Mouse (Mus musculus) brain, embryonic 18.5 days (tissue): ENCODE data around the gene Dnah1.

Experiments
- DNase-seq: peaks from one replicate; pipeline ENCODE4 v3.0.0-alpha.2; 2012; ENCODE audit warnings: low read depth, low spot score

Dnah1 gene

GRCm38 (mm10) chr14:31323849-31324792, at the start of gene Dnah1:
Gene Dnah1, minus strand, starts transcription at chr14:31323896.
- DNase-seq, result no peak

- DNase-seq, result no peak
Observed at GRCm38 (mm10) chr14:31369377-31369776, 45.7 kb upstream of the Dnah1 start.

GRCm38 (mm10) chr14:31367951-31368350, 44.3 kb upstream of the Dnah1 start:
- no peak for DNase-seq

DNA sequence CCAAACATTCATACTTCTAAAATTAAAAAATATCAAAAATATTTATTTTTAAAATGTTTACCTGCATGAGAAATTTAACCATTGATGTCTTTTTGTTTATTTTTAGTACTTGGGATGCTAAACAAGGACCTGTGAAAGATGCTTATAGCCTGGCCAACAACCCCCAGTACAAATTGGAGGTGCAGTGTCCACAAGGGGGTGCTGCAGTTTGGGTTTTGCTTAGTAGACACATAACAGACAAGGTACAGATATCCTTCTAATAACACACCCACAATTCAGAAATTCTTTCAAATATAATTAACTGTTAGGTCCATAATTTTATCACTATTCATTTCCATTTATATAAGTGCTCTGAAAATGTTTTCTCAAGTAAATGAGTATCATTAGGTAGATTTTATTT, 41.7 kb upstream of the Dnah1 start:
- DNase-seq, result peak; percentile 14

- no peak for DNase-seq
Observed at GRCm38 (mm10) chr14:31364589-31364988, 40.9 kb upstream of the Dnah1 start.

- no peak for DNase-seq
Observed at GRCm38 (mm10) chr14:31362236-31362635, 38.5 kb upstream of the Dnah1 start.

GRCm38 (mm10) chr14:31345367-31345766, 21.7 kb upstream of the Dnah1 start:
- DNase-seq, result no peak

GRCm38 (mm10) chr14:31343241-31343640, 19.5 kb upstream of the Dnah1 start:
- no peak for DNase-seq

GRCm38 (mm10) chr14:31337947-31338346, 14.3 kb upstream of the Dnah1 start:
- no peak for DNase-seq

GRCm38 (mm10) chr14:31337406-31337805, 13.7 kb upstream of the Dnah1 start:
- DNase-seq, result no peak

GRCm38 (mm10) chr14:31336369-31337155, 12.9 kb upstream of the Dnah1 start, which contains the start of gene Capn7:
Gene Capn7, plus strand, starts transcription at chr14:31336638.
- peak; percentile 95 for DNase-seq

DNA sequence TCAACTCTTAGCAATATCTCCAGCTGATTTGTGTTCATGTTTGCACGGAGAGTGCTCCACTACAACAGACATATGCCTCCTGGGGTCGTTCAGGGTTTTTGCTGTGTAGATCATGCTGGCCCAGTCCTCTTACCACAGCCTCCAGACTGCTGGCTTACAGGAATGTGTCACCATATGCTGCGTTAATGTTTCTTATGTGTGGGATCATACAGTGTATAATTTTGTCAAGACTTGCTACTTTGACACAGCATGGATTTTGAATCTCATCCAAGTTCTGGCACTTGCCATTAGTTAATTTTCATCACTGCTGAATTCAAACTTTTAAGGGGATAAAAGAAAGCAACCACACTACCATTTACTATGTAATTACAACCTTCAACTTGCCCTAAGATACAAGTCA, 12.1 kb upstream of the Dnah1 start:
- no peak for DNase-seq

GRCm38 (mm10) chr14:31330957-31331356, 7.3 kb upstream of the Dnah1 start:
- no peak for DNase-seq

GRCm38 (mm10) chr14:31329741-31330140, 6.0 kb upstream of the Dnah1 start:
- DNase-seq, result no peak

- DNase-seq, result no peak
Observed at GRCm38 (mm10) chr14:31327681-31328080, 4.0 kb upstream of the Dnah1 start.

- DNase-seq, result no peak
Observed at GRCm38 (mm10) chr14:31327196-31327595, 3.5 kb upstream of the Dnah1 start.

DNA sequence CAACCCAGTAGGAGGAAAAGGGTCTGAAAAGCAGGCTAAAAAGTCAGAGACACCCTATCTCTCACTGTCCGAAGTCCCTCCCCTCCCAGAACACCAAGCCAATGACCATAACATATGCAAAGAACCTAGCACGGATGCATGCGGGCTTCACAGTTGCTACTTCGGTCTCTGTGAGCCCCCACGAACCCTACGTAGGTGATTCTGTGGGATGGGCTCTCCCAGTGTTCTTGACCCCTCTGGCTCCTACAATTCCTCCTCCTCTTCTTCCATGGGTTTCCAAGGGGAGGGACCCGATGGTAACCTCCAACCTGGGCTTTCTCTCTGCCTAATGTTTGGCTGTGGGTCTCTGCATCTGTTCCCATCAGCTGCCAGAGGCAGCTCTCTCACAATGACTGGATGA, 3.1 kb upstream of the Dnah1 start:
- no peak for DNase-seq

- DNase-seq, result no peak
Observed at GRCm38 (mm10) chr14:31325551-31325950, 1.9 kb upstream of the Dnah1 start.

- DNase-seq, result no peak
Observed at GRCm38 (mm10) chr14:31324851-31325250, 1.2 kb upstream of the Dnah1 start.

DNA sequence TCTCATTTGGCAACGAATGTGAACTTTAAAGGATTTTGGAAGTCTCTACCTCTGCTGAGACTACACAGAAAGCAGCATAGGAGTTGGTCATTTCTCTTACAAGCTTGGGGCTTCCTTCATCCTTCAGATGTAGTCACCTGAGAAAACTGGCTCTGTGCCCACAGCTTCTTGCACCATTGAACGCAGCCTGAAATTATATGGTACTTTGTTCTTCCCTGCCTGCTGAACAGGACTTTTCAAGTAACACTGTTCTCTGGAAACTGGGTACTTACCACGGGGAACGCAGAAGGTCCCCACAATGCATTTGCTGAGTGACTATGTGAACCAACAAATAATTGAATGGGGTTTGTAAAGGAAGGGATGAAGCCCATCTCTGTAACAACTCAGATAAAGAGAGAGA, 507 bp downstream of the Dnah1 start:
- DNase-seq, result no peak

GRCm38 (mm10) chr14:31322191-31322590, 1.5 kb downstream of the Dnah1 start:
- no peak for DNase-seq

DNA sequence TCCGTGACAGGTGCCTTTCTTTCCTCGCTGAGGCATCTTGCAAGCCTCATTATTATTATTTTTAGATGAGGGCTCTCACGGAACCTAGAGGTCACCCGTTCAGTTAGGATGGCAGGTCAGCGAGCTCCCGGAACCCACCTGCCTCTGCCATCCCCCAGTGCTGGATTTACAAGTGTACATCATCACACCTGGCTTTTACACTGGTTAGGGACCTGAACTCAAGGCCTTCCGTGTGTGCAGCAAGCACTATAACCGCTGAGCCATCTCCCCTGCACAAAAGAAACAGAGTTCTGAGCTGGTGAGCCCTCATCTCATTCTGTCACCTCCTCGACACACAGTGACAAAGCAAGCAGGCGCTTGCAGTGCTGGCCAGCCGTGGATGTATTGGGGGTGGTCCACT, 2.5 kb downstream of the Dnah1 start:
- DNase-seq, result no peak

GRCm38 (mm10) chr14:31319546-31319945, 4.2 kb downstream of the Dnah1 start:
- DNase-seq, result no peak
